Mouse (Mus musculus) hindbrain, embryonic 11.5 days (tissue): ENCODE measurements around the gene Erfe. TPM values are rescaled to one million over a fixed set of nuclear protein-coding genes. Genes with fewer than 3 reads are reported as not detected.

ENCODE experiments used
- ATAC-seq: fragments of 200-750 bp; cut with Nextera tagmentation; 2 replicates; pipeline ENCODE4 v1.8.0; 2017; ENCODE audit warnings: mild to moderate bottlenecking, moderate TSS enrichment, moderate library complexity; ENCODE audit not compliant: low FRiP score
- DNase-seq: peaks from one replicate; pipeline ENCODE4 v3.0.0-alpha.2; 2015; ENCODE audit warnings: low spot score
- H3K27ac ChIP-seq: fragments of 300-500 bp; sonication (generic); 2 replicates; pipeline ENCODE4 v1.5.1; 2014; ENCODE audit warnings: mild to moderate bottlenecking, low read depth, low read length
- H3K27me3 ChIP-seq: fragments of 300-500 bp; sonication (generic); 2 replicates; pipeline ENCODE4 v1.6.1; 2014; ENCODE audit warnings: mild to moderate bottlenecking, low read length, moderate library complexity, mixed read lengths; ENCODE audit not compliant: control insufficient read depth, insufficient read depth
- H3K36me3 ChIP-seq: fragments of 300-500 bp; sonication (generic); 2 replicates; pipeline ENCODE4 v1.6.1; 2014; ENCODE audit warnings: mild to moderate bottlenecking, low read length, moderate library complexity, mixed read lengths; ENCODE audit not compliant: control insufficient read depth, insufficient read depth
- H3K4me1 ChIP-seq: fragments of 300-500 bp; sonication (generic); replicated peaks from 2 replicates; pipeline ENCODE4 v1.6.1; 2014; ENCODE audit warnings: low read length, mixed read lengths; ENCODE audit not compliant: control insufficient read depth, insufficient read depth
- H3K4me2 ChIP-seq: fragments of 300-500 bp; sonication (generic); replicated peaks from 2 replicates; pipeline ENCODE4 v1.6.1; 2014; ENCODE audit warnings: mild to moderate bottlenecking, low read depth, low read length
- H3K4me3 ChIP-seq: fragments of 300-500 bp; sonication (generic); 2 replicates; pipeline ENCODE4 v1.5.1; 2014; ENCODE audit warnings: low read depth, low read length
- H3K9ac ChIP-seq: fragments of 300-500 bp; sonication (generic); 2 replicates; pipeline ENCODE4 v1.6.1; 2014; ENCODE audit warnings: low read depth, low read length
- H3K9me3 ChIP-seq: fragments of 300-500 bp; sonication (generic); 2 replicates; pipeline ENCODE4 v1.6.1; 2016; ENCODE audit warnings: low read length; ENCODE audit not compliant: control insufficient read depth
- WGBS: fragments of 180-500 bp; shearing (Covaris S2); extraction: QIAGEN DNeasy Blood & Tissue Kit; methylation state at CpG from one replicate; pipeline ENCODE4 v1.1.7; 2014; 5-methylcytosine and 5-hydroxymethylcytosine counted together
- polyA plus RNA-seq: library from polyadenylated mRNA; unstranded; fragments of >200 nt; fragmentation: Nextera tagmentation; extraction: Ambion mirVana; gene quantifications from 2 replicates; pipeline ENCODE4 v1.2.1, GENCODE M21; 2014

The Erfe gene
- polyA plus RNA-seq, 1 experiment from 2014 or later, result 0.68 TPM

DNA sequence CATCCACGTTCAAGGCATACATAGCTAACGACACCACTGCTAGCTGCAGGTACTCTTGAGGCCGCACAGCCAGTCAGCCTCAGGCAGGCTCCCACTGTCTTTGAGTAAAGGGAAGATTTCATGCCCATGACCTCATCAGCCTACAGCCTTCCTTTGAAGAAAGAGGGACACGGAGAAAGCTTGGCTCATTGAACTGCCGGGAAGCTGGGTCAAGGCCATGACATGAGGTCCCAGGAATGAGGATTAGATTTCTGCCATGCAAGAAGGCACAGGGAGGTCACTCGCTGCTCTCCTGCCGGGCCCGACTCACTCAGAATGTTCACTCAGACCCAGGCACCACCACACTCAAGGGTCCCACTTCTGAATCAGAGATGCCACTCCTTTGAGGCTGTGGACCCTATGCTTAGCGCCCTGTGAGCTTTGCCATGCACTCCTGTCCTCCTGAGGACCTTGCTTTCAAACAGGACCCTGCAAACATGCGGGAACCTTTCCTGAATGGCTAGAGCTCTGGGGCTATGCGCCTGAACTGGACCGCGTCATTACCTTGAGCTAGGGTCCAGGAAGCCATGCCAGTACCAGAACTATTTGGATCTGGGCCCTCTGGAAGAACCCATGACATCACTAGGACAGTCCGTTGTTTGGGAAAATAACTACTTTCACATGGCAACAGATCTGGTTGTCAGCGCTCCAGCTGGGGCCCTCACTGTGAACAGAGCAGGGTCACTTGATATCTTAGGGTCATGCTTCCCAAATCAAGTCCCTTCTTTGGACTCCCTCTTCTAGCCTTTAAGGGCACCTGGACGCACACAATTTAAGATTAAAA is 1.2 kb upstream of the Erfe start:
- no peaks in the 10 kb centered on the region; the same call in 1 of the 2 replicates for H3K9me3 ChIP-seq
- 91% methylated on average over 16 of the region's 16 CpGs for WGBS

GRCm38 (mm10) chr1:91365816-91366214 is 415 bp upstream of the Erfe start:
- H3K36me3 ChIP-seq, result 0 out of 2 replicates have a peak, but pooled peaks cover 2% of the 10 kb centered on the region
- no peaks in the 10 kb centered on the region for H3K4me1 ChIP-seq
- no peak overlapping the region for H3K27ac ChIP-seq
- peak overlapping the region; percentile 38; the same call in 1 of the 2 replicates for H3K4me3 ChIP-seq
- no peaks in the 10 kb centered on the region; the same call in 1 of the 2 replicates for H3K9me3 ChIP-seq
- 32% methylated on average over 8 of the region's 8 CpGs for WGBS
- peaks cover 9% of the 10 kb centered on the region for H3K27me3 ChIP-seq
- DNase-seq (no peak), ATAC-seq (no peak)
- H3K4me2 ChIP-seq, result peak overlapping the region; percentile 82
- H3K9ac ChIP-seq, result no peak overlapping the region

More for the DNA sequence above, 1.2 kb upstream of the Erfe start:
- Histone ChIP-seq H3K27ac (no peak overlapping the region), H3K4me1 (no peaks in the 10 kb centered on the region), H3K4me2 (no peak overlapping the region), H3K9ac (no peak overlapping the region), H3K27me3 (peaks cover 9% of the 10 kb centered on the region), H3K4me3 (no peak overlapping the region), H3K36me3 (no peaks in the 10 kb centered on the region)
- no peak for ATAC-seq
- DNase-seq, result no peak

GRCm38 (mm10) chr1:91367295-91367694 is 1.1 kb downstream of the Erfe start:
- DNase-seq (no peak), ATAC-seq (no peak)
- H3K4me1 ChIP-seq, result no peaks in the 10 kb centered on the region
- H3K9ac ChIP-seq, result no peak overlapping the region
- H3K9me3 ChIP-seq, result no peaks in the 10 kb centered on the region; the same call in 1 of the 2 replicates
- peaks cover 9% of the 10 kb centered on the region for H3K27me3 ChIP-seq
- peaks cover 8% of the 10 kb centered on the region; the same call in 1 of the 2 replicates for H3K36me3 ChIP-seq
- H3K27ac ChIP-seq, result no peak overlapping the region
- no peak overlapping the region for H3K4me3 ChIP-seq
- no peak overlapping the region for H3K4me2 ChIP-seq
- 93% methylated on average over 3 of the region's 3 CpGs for WGBS

DNA sequence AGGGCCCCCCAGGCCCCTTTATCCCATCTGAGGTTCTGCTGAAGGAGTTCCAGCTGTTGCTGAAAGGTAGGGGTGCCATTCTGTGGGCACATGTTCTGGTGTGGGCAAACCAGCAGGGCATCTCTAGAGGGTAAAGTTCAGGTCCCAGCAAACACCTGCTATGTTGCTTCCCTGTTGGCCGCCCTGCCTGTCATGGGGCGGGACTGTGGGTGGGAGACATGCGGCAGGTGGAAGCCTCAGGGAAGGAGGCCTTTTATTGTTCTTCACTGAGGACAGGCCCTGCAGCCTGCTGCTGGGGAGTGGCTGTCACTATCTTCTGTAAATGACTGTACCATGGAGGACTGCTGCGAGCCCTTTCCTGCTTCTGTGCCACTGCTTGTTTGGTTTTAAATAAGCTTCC is 3.2 kb downstream of the Erfe start:
- H3K27me3 ChIP-seq, result peaks cover 9% of the 10 kb centered on the region
- H3K9me3 ChIP-seq, result no peaks in the 10 kb centered on the region
- no peak for DNase-seq
- ATAC-seq, result no peak
- no peak overlapping the region for H3K4me3 ChIP-seq
- H3K27ac ChIP-seq, result no peak overlapping the region
- 75% methylated on average over 4 of the region's 4 CpGs for WGBS
- H3K9ac ChIP-seq, result no peak overlapping the region
- H3K4me1 ChIP-seq, result no peaks in the 10 kb centered on the region
- peaks cover 14% of the 10 kb centered on the region; the same call in 1 of the 2 replicates for H3K36me3 ChIP-seq
- no peak overlapping the region for H3K4me2 ChIP-seq

DNA sequence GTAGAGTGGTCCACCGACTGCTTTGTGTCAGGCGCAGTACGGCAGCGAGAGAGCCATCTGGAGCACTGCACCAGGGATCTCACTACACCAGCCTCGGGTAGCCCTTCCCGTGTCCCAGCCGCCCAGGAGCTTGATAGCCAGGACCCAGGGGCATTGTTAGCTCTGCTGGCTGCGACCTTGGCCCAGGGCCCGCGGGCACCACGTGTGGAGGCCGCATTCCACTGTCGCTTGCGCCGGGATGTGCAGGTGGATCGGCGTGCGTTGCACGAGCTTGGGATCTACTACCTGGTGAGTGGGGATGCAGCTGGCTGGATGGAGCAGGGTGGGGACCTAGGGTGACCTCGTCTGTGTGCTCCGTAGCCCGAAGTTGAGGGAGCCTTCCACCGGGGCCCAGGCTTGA is 3.8 kb downstream of the Erfe start:
- Histone ChIP-seq H3K27ac (no peak overlapping the region), H3K9me3 (no peaks in the 10 kb centered on the region), H3K36me3 (peaks cover 16% of the 10 kb centered on the region; the same call in 1 of the 2 replicates), H3K9ac (no peak overlapping the region), H3K27me3 (peaks cover 9% of the 10 kb centered on the region), H3K4me2 (no peak overlapping the region), H3K4me1 (no peaks in the 10 kb centered on the region), H3K4me3 (no peak overlapping the region)
- WGBS, result 87% methylated on average over 23 of the region's 23 CpGs
- DNase-seq (no peak), ATAC-seq (no peak)

- peaks cover 20% of the 10 kb centered on the region; the same call in 1 of the 2 replicates for H3K36me3 ChIP-seq
- ATAC-seq, result no peak
- WGBS, result 90% methylated on average over 6 of the region's 6 CpGs
Measured at GRCm38 (mm10) chr1:91373414-91373835, 7.2 kb downstream of the Erfe start.

GRCm38 (mm10) chr1:91380453-91381090 is 14.3 kb downstream of the Erfe start:
- H3K4me3 ChIP-seq, result no peak overlapping the region
- H3K4me2 ChIP-seq, result no peak overlapping the region
- no peaks in the 10 kb centered on the region for H3K4me1 ChIP-seq
- WGBS, result 64% methylated on average over 7 of the region's 7 CpGs
- no peak overlapping the region for H3K9ac ChIP-seq
- H3K36me3 ChIP-seq, result peaks cover 16% of the 10 kb centered on the region; the same call in 1 of the 2 replicates
- no peak overlapping the region for H3K27ac ChIP-seq
- no peak for ATAC-seq
- H3K27me3 ChIP-seq, result no peaks in the 10 kb centered on the region
- peak; percentile 90 for DNase-seq
- no peaks in the 10 kb centered on the region for H3K9me3 ChIP-seq

More at GRCm38 (mm10) chr1:91373414-91373835, 7.2 kb downstream of the Erfe start:
- H3K27me3 ChIP-seq, result no peaks in the 10 kb centered on the region
- no peak overlapping the region for H3K4me2 ChIP-seq
- H3K27ac ChIP-seq, result no peak overlapping the region
- no peak overlapping the region for H3K9ac ChIP-seq
- DNase-seq, result no peak
- H3K4me3 ChIP-seq, result no peak overlapping the region
- H3K9me3 ChIP-seq, result no peaks in the 10 kb centered on the region
- H3K4me1 ChIP-seq, result no peaks in the 10 kb centered on the region

DNA sequence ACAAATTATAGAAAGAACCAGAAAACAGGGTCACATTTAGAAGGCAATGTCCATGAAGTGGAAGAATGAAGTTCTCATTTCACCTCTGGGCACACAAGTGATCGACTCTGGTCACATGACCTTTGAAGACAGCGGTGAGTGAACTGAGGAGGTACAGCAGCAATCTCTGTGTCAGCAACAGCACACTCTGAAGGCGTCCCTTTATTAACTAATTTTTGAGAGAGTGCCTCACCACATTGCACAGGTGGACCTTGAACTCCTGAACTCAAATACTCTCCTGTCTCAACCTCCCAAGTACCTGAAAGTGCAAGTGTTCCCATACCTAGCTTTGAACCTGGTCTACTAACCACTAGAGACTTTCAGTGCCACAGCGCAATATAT is 14.9 kb downstream of the Erfe start:
- Histone ChIP-seq H3K27ac (no peak overlapping the region), H3K9me3 (no peaks in the 10 kb centered on the region), H3K4me2 (no peak overlapping the region), H3K27me3 (no peaks in the 10 kb centered on the region), H3K4me3 (no peak overlapping the region), H3K9ac (no peak overlapping the region), H3K4me1 (no peaks in the 10 kb centered on the region), H3K36me3 (peaks cover 16% of the 10 kb centered on the region; the same call in 1 of the 2 replicates)
- DNase-seq (no peak), ATAC-seq (no peak)
- WGBS, result 94% methylated on average over 4 of the region's 4 CpGs
